Mouse (Mus musculus) kidney, postnatal 25 days (tissue): ENCODE data around the gene Rasal1.

ENCODE experiments used
- DNase-seq, 2 experiments: peaks; one replicate each; pipeline ENCODE4 v3.0.0; 2021; ENCODE audit warnings: mixed read lengths in 2 of 2

Gene Rasal1

GRCm38 (mm10) chr5:120648569-120649373 lies at the start of gene Rasal1:
TSS of gene Rasal1 (plus strand) at chr5:120648812.
- peak; percentile 19 to 67 for DNase-seq

- no peak for DNase-seq
Observed at GRCm38 (mm10) chr5:120599625-120600024, 49.0 kb upstream of the Rasal1 start.

GRCm38 (mm10) chr5:120600946-120601668 lies 47.5 kb upstream of the Rasal1 start:
- peak; percentile 38 to 69 for DNase-seq

- no peak for DNase-seq
Observed at GRCm38 (mm10) chr5:120602210-120602609, 46.4 kb upstream of the Rasal1 start.

GRCm38 (mm10) chr5:120603515-120603914 lies 45.1 kb upstream of the Rasal1 start:
- DNase-seq: no peak

GRCm38 (mm10) chr5:120604839-120605238 lies 43.8 kb upstream of the Rasal1 start:
- peak; percentile 89 to 96 for DNase-seq

GRCm38 (mm10) chr5:120605241-120605661 lies 43.4 kb upstream of the Rasal1 start:
- DNase-seq: no peak

GRCm38 (mm10) chr5:120605688-120606087 lies 42.9 kb upstream of the Rasal1 start:
- DNase-seq: peak; percentile 88 to 95

GRCm38 (mm10) chr5:120606590-120607200 lies 41.9 kb upstream of the Rasal1 start:
- no peak for DNase-seq

GRCm38 (mm10) chr5:120607335-120607734 lies 41.3 kb upstream of the Rasal1 start:
- no peak for DNase-seq

GRCm38 (mm10) chr5:120609246-120609775 lies 39.3 kb upstream of the Rasal1 start:
- DNase-seq: no peak

- DNase-seq: peak; percentile 65 to 76
Observed at GRCm38 (mm10) chr5:120610906-120611305, 37.7 kb upstream of the Rasal1 start.

GRCm38 (mm10) chr5:120611416-120611815 lies 37.2 kb upstream of the Rasal1 start:
- DNase-seq: no peak

- peak; percentile 98 to 100 for DNase-seq
Observed at GRCm38 (mm10) chr5:120612442-120612821, 36.2 kb upstream of the Rasal1 start, which contains the start of the genes Rita1 and Ddx54. TSS of gene Rita1 (minus strand) at chr5:120612589. TSS of gene Ddx54 (plus strand) at chr5:120612739.

GRCm38 (mm10) chr5:120612822-120613604 lies 35.6 kb upstream of the Rasal1 start:
- DNase-seq: peak; percentile 100

GRCm38 (mm10) chr5:120615903-120616302 lies 32.7 kb upstream of the Rasal1 start:
- peak in 1 of 2 experiments; percentile 50 for DNase-seq

GRCm38 (mm10) chr5:120618778-120619177 lies 29.8 kb upstream of the Rasal1 start:
- no peak for DNase-seq

GRCm38 (mm10) chr5:120619201-120619600 lies 29.4 kb upstream of the Rasal1 start:
- DNase-seq: peak; percentile 63 to 74

GRCm38 (mm10) chr5:120620375-120621077 lies 28.1 kb upstream of the Rasal1 start:
- peak; percentile 80 to 82 for DNase-seq

- peak; percentile 60 to 88 for DNase-seq
Observed at GRCm38 (mm10) chr5:120621078-120621765, 27.4 kb upstream of the Rasal1 start.

- DNase-seq: no peak
Observed at GRCm38 (mm10) chr5:120621846-120622197, 26.8 kb upstream of the Rasal1 start.
